Mouse (Mus musculus) thymus, adult 2 months (tissue): ENCODE results near the gene Gcc1. TPM values are rescaled to one million over a fixed set of nuclear protein-coding genes. Genes with fewer than 3 reads are reported as not detected.

Experiments used
- DNase-seq: peaks from one replicate; pipeline ENCODE4 v3.0.0; 2021
- H3K27ac ChIP-seq: fragments of 200-500 bp; 2 replicates; pipeline ENCODE4 v1.5.1; 2012; ENCODE audit warnings: low read length, control low read depth; ENCODE audit not compliant: control insufficient read depth, insufficient read depth
- H3K27me3 ChIP-seq: fragments of 200-500 bp; 2 replicates; pipeline ENCODE4 v1.6.1; 2012; ENCODE audit warnings: mild to moderate bottlenecking, low read length, moderate library complexity, mixed read lengths; ENCODE audit not compliant: control insufficient read depth, insufficient read depth
- H3K36me3 ChIP-seq: fragments of 200-500 bp; 2 replicates; pipeline ENCODE4 v1.6.1; 2012; ENCODE audit warnings: mild to moderate bottlenecking, low read length, moderate library complexity; ENCODE audit not compliant: control insufficient read depth, insufficient read depth
- H3K4me1 ChIP-seq: fragments of 200-500 bp; replicated peaks from 2 replicates; pipeline ENCODE4 v1.6.1; 2012; ENCODE audit warnings: low read length; ENCODE audit not compliant: control insufficient read depth, insufficient read depth
- H3K4me3 ChIP-seq: fragments of 200-500 bp; 2 replicates; pipeline ENCODE4 v1.5.1; 2012; ENCODE audit warnings: mild to moderate bottlenecking, low read length, control low read depth, moderate library complexity; ENCODE audit not compliant: control insufficient read depth, insufficient read depth
- CTCF ChIP-seq: fragments of 200-500 bp; IDR thresholded peaks from 2 replicates; pipeline ENCODE4 v1.5.1; 2012; ENCODE audit warnings: mild to moderate bottlenecking, control low read depth, low read length, moderate library complexity, borderline replicate concordance; ENCODE audit not compliant: control insufficient read depth, poor library complexity, insufficient read depth; ENCODE audit errors: extremely low read depth
- POLR2A ChIP-seq: fragments of 200-500 bp; IDR thresholded peaks from 2 replicates; pipeline ENCODE4 v1.6.1; 2012; ENCODE audit warnings: mild to moderate bottlenecking, low read length, control low read depth, moderate library complexity; ENCODE audit not compliant: control insufficient read depth, poor library complexity, insufficient read depth; ENCODE audit errors: extremely low read depth
- WGBS: fragments of 180-500 bp; shearing (Covaris S2); methylation state at CpG from one replicate; pipeline ENCODE4 v1.1.7; 2018; 5-methylcytosine and 5-hydroxymethylcytosine counted together
- polyA plus RNA-seq: library from polyadenylated mRNA; depleted of rRNA; stranded (reverse); fragments of >200 nt; gene quantifications from 2 replicates; pipeline ENCODE4 v1.2.3, GENCODE M21; 2012; rRNA removed

Gene Gcc1
- 9.3 and 10.6 TPM in 2 replicates for polyA plus RNA-seq

DNA sequence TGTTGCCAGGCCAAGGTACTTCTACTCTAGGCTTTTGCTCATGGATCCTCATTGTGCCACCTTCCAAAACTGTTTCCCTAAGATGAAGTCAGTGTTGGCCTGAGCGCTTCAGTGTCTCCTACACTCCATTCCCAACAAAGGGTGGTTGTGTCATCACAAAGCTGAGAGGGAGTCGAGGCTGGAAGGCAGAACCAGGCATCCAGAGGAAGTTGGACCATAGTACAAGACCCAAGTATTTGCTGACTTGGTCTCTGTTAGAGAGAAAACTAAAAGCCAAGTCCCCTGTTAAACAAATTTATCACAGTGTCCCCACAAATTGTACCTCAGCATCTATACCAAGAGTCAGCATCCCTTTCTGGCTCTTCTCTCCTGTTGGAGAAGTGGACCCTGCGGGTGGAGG is at the start of gene Gcc1:
Gene Gcc1 (minus strand): TSS at position 101 of the 400 bp plus-strand sequence.
- whole genome bisulfite sequencing = 95% methylated on average over 3 of the region's 3 CpGs
- DNase-seq = no peak
- no peak within 1 kb of the TSS for H3K4me3 ChIP-seq
- H3K27me3 ChIP-seq = no peaks in the 10 kb centered on the region
- peaks cover 5% of the 10 kb centered on the region; the same call in 1 of the 2 replicates for H3K36me3 ChIP-seq
- peaks cover 20% of the 10 kb centered on the region for H3K4me1 ChIP-seq
- TF ChIP-seq POLR2A (no peak), CTCF (no peak)
- no peak within 1 kb of the TSS for H3K27ac ChIP-seq

DNA sequence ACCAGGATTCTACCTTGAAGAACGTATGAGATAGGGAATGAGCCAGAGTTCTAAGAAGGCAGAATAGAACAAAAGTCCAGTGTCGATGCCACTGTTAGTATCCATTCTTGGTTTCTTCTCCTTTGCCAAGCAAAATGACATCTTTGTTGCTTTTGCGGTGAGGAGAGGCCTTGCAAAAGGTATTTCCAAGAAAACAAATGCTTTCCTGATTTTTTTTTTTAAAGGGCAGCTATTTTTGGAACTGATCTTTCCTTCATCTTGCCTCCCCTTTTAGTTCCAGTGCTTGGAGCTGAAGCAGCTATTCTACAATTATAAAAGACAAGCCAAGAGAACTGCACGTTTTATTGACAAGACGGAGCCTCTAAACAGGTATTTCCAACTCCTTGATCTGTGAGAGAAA is 46.6 kb upstream of the Gcc1 start, which contains the start of gene Snd1:
Gene Snd1 (plus strand): TSS at position 301 of the 400 bp plus-strand sequence.
- H3K36me3 ChIP-seq = no peaks in the 10 kb centered on the region
- H3K4me1 ChIP-seq = peaks cover 3% of the 10 kb centered on the region; the same call in 1 of the 2 replicates
- DNase-seq = no peak

DNA sequence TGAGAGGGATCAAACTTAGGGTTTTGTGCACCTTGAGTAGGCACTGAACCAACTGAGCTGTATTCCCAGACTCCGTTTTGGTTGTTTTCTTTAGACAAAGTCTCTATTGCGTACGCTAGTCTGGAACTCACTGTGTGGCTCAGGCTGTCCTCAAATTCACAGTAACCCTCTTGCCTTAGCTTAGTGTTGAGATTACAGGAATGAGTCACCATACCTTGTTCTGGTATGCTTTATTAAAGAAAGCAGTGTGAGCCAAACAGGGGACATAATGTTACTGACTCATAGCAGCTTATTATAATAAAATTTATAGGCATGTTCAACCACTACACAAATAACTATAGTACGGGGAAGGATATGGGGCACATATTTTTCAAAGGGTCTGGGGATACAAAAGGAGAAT is 46.0 kb upstream of the Gcc1 start:
- WGBS = 95% methylated on average over 4 of the region's 4 CpGs
- Histone ChIP-seq H3K4me1 (no peaks in the 10 kb centered on the region), H3K27ac (no peak overlapping the region), H3K36me3 (no peaks in the 10 kb centered on the region), H3K27me3 (no peaks in the 10 kb centered on the region), H3K4me3 (no peak overlapping the region)
- TF ChIP-seq POLR2A = no peak
- DNase-seq = no peak

More for the DNA sequence above, 46.6 kb upstream of the Gcc1 start, which contains the start of gene Snd1:
- Histone ChIP-seq H3K4me3 (no peak within 1 kb of the TSS), H3K27me3 (no peaks in the 10 kb centered on the region), H3K27ac (no peak within 1 kb of the TSS)
- TF ChIP-seq POLR2A = no peak
- TF ChIP-seq CTCF = no peak
- WGBS = 95% methylated on average over 5 of the region's 5 CpGs

GRCm38 (mm10) chr6:28471284-28472035 is 43.3 kb upstream of the Gcc1 start:
- no peaks in the 10 kb centered on the region for H3K4me1 ChIP-seq
- 96% methylated on average over 9 of the region's 9 CpGs for WGBS
- TF ChIP-seq CTCF (no peak), POLR2A (no peak)

GRCm38 (mm10) chr6:28470621-28471020 is 42.4 kb upstream of the Gcc1 start:
- no peaks in the 10 kb centered on the region for H3K27me3 ChIP-seq
- H3K4me1 ChIP-seq = no peaks in the 10 kb centered on the region
- WGBS = 85% methylated on average over 5 of the region's 5 CpGs
- no peaks in the 10 kb centered on the region for H3K36me3 ChIP-seq
- TF ChIP-seq POLR2A (no peak), CTCF (no peak)
- H3K27ac ChIP-seq = no peak overlapping the region
- DNase-seq = no peak
- H3K4me3 ChIP-seq = no peak overlapping the region

More at GRCm38 (mm10) chr6:28471284-28472035, 43.3 kb upstream of the Gcc1 start:
- Histone ChIP-seq H3K4me3 (no peak overlapping the region), H3K36me3 (no peaks in the 10 kb centered on the region), H3K27me3 (no peaks in the 10 kb centered on the region), H3K27ac (no peak overlapping the region)
- no peak for DNase-seq

DNA sequence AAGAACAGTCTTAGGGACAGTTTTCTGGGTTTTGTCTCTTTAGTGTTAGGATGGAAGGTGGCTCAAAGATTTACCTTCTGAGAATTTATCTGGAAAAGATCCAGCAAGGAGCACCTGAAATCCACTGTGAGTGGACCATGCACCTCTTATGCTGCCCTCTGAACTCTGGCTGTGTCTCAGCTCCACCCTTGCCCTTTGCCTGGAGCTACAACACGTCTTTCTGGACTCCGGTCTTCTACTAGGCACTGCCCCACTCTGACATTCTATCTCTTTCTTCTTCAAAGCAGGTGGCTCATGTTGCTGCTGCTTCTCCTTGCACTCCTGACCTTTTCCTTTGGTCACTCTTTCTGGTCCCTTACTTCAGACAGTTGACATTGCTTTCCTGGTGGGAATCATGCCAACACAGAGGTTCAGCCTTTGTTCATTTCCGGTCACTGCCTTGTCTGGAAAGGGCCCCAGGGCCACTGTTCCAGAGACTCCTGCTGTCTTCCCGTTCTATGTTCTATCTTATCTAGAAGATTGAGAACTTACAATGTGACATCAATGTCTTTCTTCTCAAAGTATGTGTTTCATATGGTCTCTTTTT is 41.9 kb upstream of the Gcc1 start:
- Histone ChIP-seq H3K36me3 (no peaks in the 10 kb centered on the region), H3K27ac (no peak overlapping the region), H3K4me3 (no peak overlapping the region), H3K4me1 (no peaks in the 10 kb centered on the region), H3K27me3 (no peaks in the 10 kb centered on the region)
- no peak for DNase-seq
- TF ChIP-seq POLR2A (no peak), CTCF (no peak)
- WGBS = 91% methylated on average over 4 of the region's 4 CpGs
